ENCODE assay signal across 17 mouse cellular contexts in the genomic region with DNA sequence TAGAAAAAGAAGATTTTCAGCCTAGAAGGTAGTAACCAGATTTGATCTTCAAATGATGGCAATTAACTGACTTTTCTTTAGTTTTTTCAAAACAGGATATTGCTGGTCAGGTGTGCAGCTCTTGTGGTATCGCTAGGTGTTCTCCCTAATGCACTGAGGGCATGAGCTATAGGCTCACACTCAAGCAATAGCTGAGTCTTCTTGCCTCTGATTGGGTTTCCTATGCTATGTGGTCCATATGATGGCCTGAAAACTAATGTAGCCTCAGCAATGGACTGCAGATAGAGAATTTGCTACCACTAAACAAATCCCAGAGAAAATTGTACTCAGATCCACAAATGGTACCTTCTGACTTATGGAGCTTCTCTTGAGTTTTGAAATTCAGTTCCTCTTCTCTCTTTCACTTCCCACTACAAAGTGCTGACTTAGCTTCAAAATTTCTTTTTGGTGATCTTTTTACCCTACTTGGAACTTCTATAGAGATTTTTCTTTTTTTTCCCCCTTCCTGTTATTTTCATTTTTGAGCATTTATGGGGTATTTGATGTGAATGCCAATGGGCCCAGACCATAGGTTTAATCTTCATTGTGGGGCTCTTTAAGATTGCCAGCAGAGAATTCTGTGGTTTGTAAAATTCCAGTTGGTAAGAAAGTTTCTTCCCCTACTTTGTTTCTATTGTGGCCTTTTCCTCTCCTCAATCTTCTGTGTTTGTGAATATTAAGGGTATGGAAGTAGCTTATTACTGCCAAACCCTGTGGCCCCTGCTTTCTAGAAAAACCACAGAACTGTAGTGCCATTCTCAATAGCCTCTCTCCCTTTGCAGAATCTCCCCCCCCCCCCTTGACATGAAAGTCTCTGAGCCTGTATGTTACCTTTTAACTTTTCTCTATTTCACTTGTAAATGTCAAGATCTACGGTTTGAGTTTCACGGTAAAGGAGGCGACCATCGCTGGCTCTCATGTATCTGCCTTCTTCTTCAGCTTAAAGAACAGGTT. TPM values are rescaled to one million over a fixed set of nuclear protein-coding genes. Genes with fewer than 3 reads are reported as not detected.
DNase-seq lines count a peak whose midpoint lies in the region; ATAC-seq and TF ChIP-seq lines count a peak whose summit lies in the region.
"Had no signal": no experiment of that assay in that cellular context is flagged by ENCODE, and none has a peak within 500 bp of the region (broad histone marks: within the 10 kb centered on the region; RNA-seq: fewer than 3 reads in every experiment).

No protein-coding gene starts in this region.

- no peak overlapping the region for H3K4me3 ChIP-seq in lung, postnatal 0 days (ENCODE audit: low read depth, low read length)
- no peak overlapping the region for H3K4me3 ChIP-seq in bone marrow macrophage, adult 2 months (ENCODE audit: insufficient read depth, low read length)
- H3K4me3 ChIP-seq: erythroblast, embryonic 14.5 days; limb, embryonic 12.5 days had no signal

- no peak for TF ChIP-seq CTCF in lung, postnatal 0 days (IDR thresholded peaks at IDR 0.05)
- no peak for TF ChIP-seq CTCF in bone marrow macrophage, adult 2 months (IDR thresholded peaks at IDR 0.05; ENCODE audit: low read depth, low read length)

- TF ChIP-seq POLR2A in bone marrow macrophage, adult 2 months (IDR thresholded peaks at IDR 0.05; ENCODE audit: borderline replicate concordance, low read depth, low read length) = no peak

- H3K27ac ChIP-seq in lung, postnatal 0 days (ENCODE audit: low read length) = no peak overlapping the region
- peak overlapping the region; percentile 100 for H3K27ac ChIP-seq in bone marrow macrophage, adult 2 months (ENCODE audit: insufficient read depth, low read depth, low read length)
- H3K27ac ChIP-seq: limb, embryonic 12.5 days had no signal

- H3K36me3 ChIP-seq in lung, postnatal 0 days (ENCODE audit: insufficient read depth, low read length) = no peaks in the 10 kb centered on the region
- H3K36me3 ChIP-seq: limb, embryonic 12.5 days had no signal

- no peak overlapping the region for H3K9ac ChIP-seq in lung, postnatal 0 days (replicated peaks; ENCODE audit: low read depth)
- H3K9ac ChIP-seq: limb, embryonic 12.5 days had no signal

- intact Hi-C loops in left cerebral cortex, postnatal 36 days (cut with DNase I) = loop anchor here (5.0 kb wide), 1 partner anchor 79 kb away; no protein-coding TSS in a partner anchor

- H3K27me3 ChIP-seq in lung, postnatal 0 days (replicated peaks; ENCODE audit: insufficient read depth, low read length) = no peaks in the 10 kb centered on the region
- H3K27me3 ChIP-seq: limb, embryonic 12.5 days had no signal

- no peaks in the 10 kb centered on the region for H3K4me1 ChIP-seq in lung, postnatal 0 days (ENCODE audit: insufficient read depth, low read depth, low read length)
- peaks cover 66% of the 10 kb centered on the region for H3K4me1 ChIP-seq in bone marrow macrophage, adult 2 months (ENCODE audit: control insufficient read depth, insufficient read depth, low read length)
- H3K4me1 ChIP-seq: limb, embryonic 12.5 days had no signal

- ATAC-seq in lung, postnatal 0 days = no peak
- ATAC-seq in monocyte, adult 5-6 weeks (replicated peaks; ENCODE audit: insufficient number of reproducible peaks, low FRiP score, low TSS enrichment, poor library complexity, severe bottlenecking) = peak; percentile 63; the same call in 1 of the 2 replicates

- no peak for TF ChIP-seq EP300 in lung, postnatal 0 days (IDR thresholded peaks at IDR 0.05)

- peak; percentile 18 for DNase-seq in lung, postnatal 0 days (ENCODE audit: low spot score)
- no peak for DNase-seq in lung, postnatal 10 days
- peak; percentile 81 for DNase-seq in CD4-positive, CD25-positive, alpha-beta regulatory T cell, adult 2 months (ENCODE audit: low read depth, low spot score)
- no peak for DNase-seq in left cerebral cortex, postnatal 36 days (ENCODE audit: low spot score in 2 of 2)
- no peak for DNase-seq in kidney, adult 8-10 months
- DNase-seq: adrenal gland, postnatal 14 days; cerebellum, adult 11-12 months; heart, adult 18-20 months; heart, postnatal 14 days; kidney, postnatal 10 days; lung, postnatal 14 days; thymus, postnatal 14 days had no signal

- H3K9me3 ChIP-seq in lung, postnatal 0 days (ENCODE audit: low read length) = no peaks in the 10 kb centered on the region
- H3K9me3 ChIP-seq: limb, embryonic 12.5 days had no signal

- 83% methylated on average over 5 of the region's 5 CpGs for WGBS in lung, postnatal 0 days

- no peak overlapping the region for H3K4me2 ChIP-seq in lung, postnatal 0 days (replicated peaks; ENCODE audit: low read depth, low read length)
- H3K4me2 ChIP-seq: limb, embryonic 12.5 days had no signal

RNA-seq across cellular contexts. Expression of a gene that starts 36.4 kb away (rescaled TPM):
- 0.25 and 0.30 TPM in 2 replicates for polyA plus RNA-seq in lung, postnatal 0 days (2015; fragmentation: Nextera tagmentation; extraction: Ambion mirVana)
- 0.73 and 0.94 TPM in 2 replicates for polyA plus RNA-seq in bone marrow macrophage, adult 2 months (2012; ENCODE audit: insufficient read depth, insufficient read length, missing spikeins)
- 2.6 to 6.4 TPM (median 2.7 TPM) in 3 replicates for total RNA-seq in monocyte, adult 5-6 weeks (2017)
- total RNA-seq in left cerebral cortex, postnatal 36 days (2021) = under 1 TPM in 1 of 2 experiments, not detected in 1; 0.15 TPM
- polyA plus RNA-seq: erythroblast, embryonic 14.5 days had no signal

RNA-seq across cellular contexts. Expression of a gene that starts 54.6 kb away (rescaled TPM):
- not detected in 2 replicates for polyA plus RNA-seq in lung, postnatal 0 days (2015; fragmentation: Nextera tagmentation; extraction: Ambion mirVana)
- polyA plus RNA-seq in bone marrow macrophage, adult 2 months (2012; ENCODE audit: insufficient read depth, insufficient read length, missing spikeins) = not detected in 2 replicates
- total RNA-seq in monocyte, adult 5-6 weeks (2017) = 10.5 to 25.9 TPM (median 12.5 TPM) in 3 replicates
- not detected for total RNA-seq in left cerebral cortex, postnatal 36 days (2021)
- total RNA-seq: layer of hippocampus, postnatal 10 days had no signal
- polyA plus RNA-seq: erythroblast, embryonic 14.5 days had no signal

Comparison
In these comparisons a context has a peak if more than half of its experiments do, and no peak if none do; other contexts are left out.
1. DNase-seq: peak in lung, postnatal 0 days (single experiment) and CD4-positive, CD25-positive, alpha-beta regulatory T cell, adult 2 months (single experiment); none in lung, postnatal 10 days (single experiment), left cerebral cortex, postnatal 36 days (0 of 2) and kidney, adult 8-10 months (0 of 2).